Mouse (Mus musculus): Measurements from ENCODE around the gene Csnk2b.

Gene Csnk2b

GRCm38 (mm10) chr17:35121871-35122303 lies at the start of gene Csnk2b:
TSS of gene Csnk2b (minus strand) at chr17:35122053.
- DNase-seq (ENCODE audit: low spot score), result no peak

GRCm38 (mm10) chr17:35168541-35169207 lies 46.8 kb upstream of the Csnk2b start:
- no peak for DNase-seq (ENCODE audit: low spot score)

GRCm38 (mm10) chr17:35167794-35168193 lies 45.9 kb upstream of the Csnk2b start:
- DNase-seq (ENCODE audit: low spot score), result no peak

GRCm38 (mm10) chr17:35166352-35167035 lies 44.6 kb upstream of the Csnk2b start:
- no peak for DNase-seq (ENCODE audit: low spot score)

GRCm38 (mm10) chr17:35165451-35166155 lies 43.8 kb upstream of the Csnk2b start:
- no peak for DNase-seq (ENCODE audit: low spot score)

- peak; percentile 96 for DNase-seq (ENCODE audit: low spot score)
Measured at GRCm38 (mm10) chr17:35164568-35165450, 43.0 kb upstream of the Csnk2b start, which contains the start of gene Prrc2a. TSS of gene Prrc2a (minus strand) at chr17:35164897.

GRCm38 (mm10) chr17:35164218-35164567 lies 42.3 kb upstream of the Csnk2b start:
- DNase-seq (ENCODE audit: low spot score), result no peak

GRCm38 (mm10) chr17:35163326-35164081 lies 41.7 kb upstream of the Csnk2b start:
- DNase-seq (ENCODE audit: low spot score), result no peak

GRCm38 (mm10) chr17:35162730-35163129 lies 40.9 kb upstream of the Csnk2b start:
- peak; percentile 52 for DNase-seq (ENCODE audit: low spot score)

- no peak for DNase-seq (ENCODE audit: low spot score)
Measured at GRCm38 (mm10) chr17:35162121-35162520, 40.3 kb upstream of the Csnk2b start.

GRCm38 (mm10) chr17:35161421-35161820 lies 39.6 kb upstream of the Csnk2b start:
- DNase-seq (ENCODE audit: low spot score), result no peak

GRCm38 (mm10) chr17:35159638-35160037 lies 37.8 kb upstream of the Csnk2b start:
- DNase-seq (ENCODE audit: low spot score), result no peak

- no peak for DNase-seq (ENCODE audit: low spot score)
Measured at GRCm38 (mm10) chr17:35158850-35159593, 37.2 kb upstream of the Csnk2b start.

- DNase-seq (ENCODE audit: low spot score), result no peak
Measured at GRCm38 (mm10) chr17:35157661-35158175, 35.9 kb upstream of the Csnk2b start.

- DNase-seq (ENCODE audit: low spot score), result no peak
Measured at GRCm38 (mm10) chr17:35157254-35157653, 35.4 kb upstream of the Csnk2b start.

GRCm38 (mm10) chr17:35156461-35157200 lies 34.8 kb upstream of the Csnk2b start:
- no peak for DNase-seq (ENCODE audit: low spot score)

GRCm38 (mm10) chr17:35155451-35155850 lies 33.6 kb upstream of the Csnk2b start:
- DNase-seq (ENCODE audit: low spot score), result no peak

GRCm38 (mm10) chr17:35154616-35155015 lies 32.8 kb upstream of the Csnk2b start:
- no peak for DNase-seq (ENCODE audit: low spot score)

GRCm38 (mm10) chr17:35153931-35154330 lies 32.1 kb upstream of the Csnk2b start:
- no peak for DNase-seq (ENCODE audit: low spot score)

- DNase-seq (ENCODE audit: low spot score), result no peak
Measured at GRCm38 (mm10) chr17:35153077-35153476, 31.2 kb upstream of the Csnk2b start.
